Mouse (Mus musculus) heart, postnatal 0 days (tissue): Measurements from ENCODE around the gene Dzank1. TPM values are rescaled to one million over a fixed set of nuclear protein-coding genes. Genes with fewer than 3 reads are reported as not detected.

Experiments used
- ATAC-seq: fragments of 200-750 bp; cut with Nextera tagmentation; 2 replicates; pipeline ENCODE4 v1.8.0; 2017; ENCODE audit warnings: low read depth, moderate number of reproducible peaks, moderate library complexity; ENCODE audit not compliant: insufficient read depth
- DNase-seq: peaks from one replicate; pipeline ENCODE4 v3.0.0-alpha.2; 2016; ENCODE audit warnings: low spot score
- H3K27ac ChIP-seq: fragments of 300-500 bp; sonication (generic); 2 replicates; pipeline ENCODE4 v1.5.1; 2014; ENCODE audit warnings: low read depth, mild to moderate bottlenecking
- H3K27me3 ChIP-seq: fragments of 300-500 bp; sonication (generic); 2 replicates; pipeline ENCODE4 v1.6.1; 2014; ENCODE audit warnings: low read length, mixed read lengths; ENCODE audit not compliant: control insufficient read depth, insufficient read depth
- H3K36me3 ChIP-seq: fragments of 300-500 bp; sonication (generic); replicated peaks from 2 replicates; pipeline ENCODE4 v1.6.1; 2014; ENCODE audit warnings: low read length, mixed read lengths; ENCODE audit not compliant: control insufficient read depth, insufficient read depth
- H3K4me1 ChIP-seq: fragments of 300-500 bp; sonication (generic); 2 replicates; pipeline ENCODE4 v1.6.1; 2014; ENCODE audit warnings: antibody characterized with exemption; ENCODE audit not compliant: control insufficient read depth, insufficient read depth
- H3K4me2 ChIP-seq: fragments of 300-500 bp; sonication (generic); 2 replicates; pipeline ENCODE4 v1.6.1; 2014; ENCODE audit warnings: low read depth, mild to moderate bottlenecking, low read length, moderate library complexity
- H3K4me3 ChIP-seq: fragments of 300-500 bp; sonication (generic); 2 replicates; pipeline ENCODE4 v1.5.1; 2014; ENCODE audit warnings: low read depth, low read length
- H3K9ac ChIP-seq: fragments of 300-500 bp; sonication (generic); replicated peaks from 2 replicates; pipeline ENCODE4 v1.6.1; 2014; ENCODE audit warnings: low read depth, low read length, mixed read lengths
- H3K9me3 ChIP-seq: fragments of 300-500 bp; sonication (generic); replicated peaks from 2 replicates; pipeline ENCODE4 v1.6.1; 2016; ENCODE audit warnings: low read length; ENCODE audit not compliant: control insufficient read depth
- CTCF ChIP-seq: IDR thresholded peaks from 2 replicates; pipeline ENCODE4 v1.5.1; 2016; ENCODE audit warnings: antibody characterized with exemption, control low read depth, low read depth
- EP300 ChIP-seq: IDR thresholded peaks from 2 replicates; pipeline ENCODE4 v1.6.1; 2016; ENCODE audit warnings: antibody characterized with exemption, low read depth
- WGBS: fragments of 180-500 bp; shearing (Covaris S2); extraction: QIAGEN DNeasy Blood & Tissue Kit; methylation state at CpG from one replicate; pipeline ENCODE4 v1.1.7; 2014; 5-methylcytosine and 5-hydroxymethylcytosine counted together
- polyA plus RNA-seq: library from polyadenylated mRNA; unstranded; fragments of >200 nt; fragmentation: Nextera tagmentation; extraction: Ambion mirVana; gene quantifications from 2 replicates; pipeline ENCODE4 v1.2.1, GENCODE M21; 2015
- total RNA-seq: library from RNA; depleted of rRNA; stranded (reverse); fragments of >200 nt; gene quantifications from 2 replicates; pipeline ENCODE4 v1.2.3, GENCODE M21; 2014; ENCODE audit warnings: low replicate concordance

The Dzank1 gene
- total and polyA plus RNA-seq, 2 experiments from 2014 or later, result 0.79 TPM; not detected in 1

DNA sequence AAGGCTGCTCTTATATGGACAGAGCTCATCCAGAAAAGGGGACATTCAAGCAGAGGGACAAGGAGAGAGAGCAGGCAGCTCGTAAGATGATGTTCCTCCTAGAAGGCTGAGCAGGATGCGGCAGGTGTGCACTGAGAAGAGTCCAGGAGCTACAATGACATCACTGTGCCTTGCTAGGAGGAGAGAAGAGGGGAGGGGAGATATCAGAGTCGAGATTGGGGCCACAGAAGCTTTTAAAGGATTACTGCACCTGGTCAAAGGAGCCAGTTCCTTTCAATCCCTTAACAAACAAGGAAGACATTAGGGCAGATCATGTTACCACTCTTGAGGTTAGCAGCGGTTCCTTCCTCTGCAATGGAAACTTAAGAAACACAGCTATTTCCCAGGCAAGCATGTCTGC is 20.3 kb upstream of the Dzank1 start:
- Histone ChIP-seq H3K27ac (no peak overlapping the region), H3K4me2 (no peak overlapping the region), H3K4me3 (no peak overlapping the region), H3K36me3 (peaks cover 9% of the 10 kb centered on the region; the same call in 1 of the 2 replicates), H3K4me1 (peaks cover 23% of the 10 kb centered on the region; the same call in 1 of the 2 replicates), H3K27me3 (no peaks in the 10 kb centered on the region), H3K9ac (no peak overlapping the region), H3K9me3 (no peaks in the 10 kb centered on the region)
- no peak for ATAC-seq
- no peak for DNase-seq
- no peak for TF ChIP-seq CTCF
- no peak for TF ChIP-seq EP300
- WGBS, result 79% methylated on average over 4 of the region's 4 CpGs

DNA sequence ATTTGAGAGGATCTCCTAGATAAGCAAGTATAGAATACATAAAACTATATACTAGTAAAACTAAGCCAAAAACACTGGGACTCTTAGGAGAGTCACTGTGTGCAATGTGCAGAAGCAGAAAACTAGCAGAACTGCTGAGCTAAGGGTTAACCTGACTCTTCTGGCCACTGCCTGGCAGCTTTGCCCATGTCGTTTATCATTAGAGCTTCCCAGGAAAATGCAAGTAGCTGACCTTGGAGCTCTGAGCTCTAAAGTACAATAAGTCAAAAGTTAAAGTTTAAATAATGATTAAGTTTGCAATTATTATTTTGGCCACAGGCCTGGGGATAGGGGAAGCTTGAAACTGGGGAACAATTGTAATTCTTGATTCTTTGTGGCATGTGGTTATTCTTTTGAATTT is 18.3 kb upstream of the Dzank1 start:
- TF ChIP-seq CTCF (no peak), EP300 (no peak)
- no peak overlapping the region for H3K9ac ChIP-seq
- H3K4me2 ChIP-seq, result no peak overlapping the region
- peaks cover 23% of the 10 kb centered on the region; the same call in 1 of the 2 replicates for H3K4me1 ChIP-seq
- no peak overlapping the region for H3K4me3 ChIP-seq
- ATAC-seq, result no peak
- H3K27ac ChIP-seq, result peak overlapping the region; percentile 90
- whole genome bisulfite sequencing, result 13% methylated on average over 1 of the region's 1 CpGs
- H3K9me3 ChIP-seq, result no peaks in the 10 kb centered on the region
- DNase-seq, result no peak
- no peaks in the 10 kb centered on the region for H3K27me3 ChIP-seq
- H3K36me3 ChIP-seq, result peaks cover 16% of the 10 kb centered on the region

DNA sequence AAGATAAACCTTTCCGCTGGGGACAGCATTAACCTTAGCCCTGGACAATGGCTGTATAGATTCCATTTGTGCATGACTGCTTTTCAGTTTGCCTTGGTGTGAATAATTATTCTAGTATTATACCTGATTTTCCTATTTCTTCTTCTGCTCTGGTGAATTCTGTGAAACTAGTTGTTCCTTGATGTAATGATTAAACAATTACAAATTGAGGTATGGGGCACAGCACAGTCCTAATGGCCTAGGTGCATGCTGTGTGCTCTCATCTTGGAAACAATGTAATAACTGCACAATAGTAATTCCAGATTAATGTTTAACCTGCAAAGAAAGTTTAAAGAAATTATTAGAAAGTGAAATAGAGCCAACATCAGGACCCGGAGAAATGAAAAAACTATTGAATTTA is 17.8 kb upstream of the Dzank1 start:
- no peak for TF ChIP-seq EP300
- no peak for TF ChIP-seq CTCF
- H3K4me3 ChIP-seq, result no peak overlapping the region
- no peak for DNase-seq
- peaks cover 23% of the 10 kb centered on the region; the same call in 1 of the 2 replicates for H3K4me1 ChIP-seq
- no peaks in the 10 kb centered on the region for H3K9me3 ChIP-seq
- peak overlapping the region; percentile 90 for H3K27ac ChIP-seq
- no peak for ATAC-seq
- 46% methylated on average over 2 of the region's 2 CpGs for WGBS
- H3K36me3 ChIP-seq, result peaks cover 20% of the 10 kb centered on the region
- no peak overlapping the region for H3K4me2 ChIP-seq
- H3K9ac ChIP-seq, result no peak overlapping the region
- no peaks in the 10 kb centered on the region for H3K27me3 ChIP-seq

DNA sequence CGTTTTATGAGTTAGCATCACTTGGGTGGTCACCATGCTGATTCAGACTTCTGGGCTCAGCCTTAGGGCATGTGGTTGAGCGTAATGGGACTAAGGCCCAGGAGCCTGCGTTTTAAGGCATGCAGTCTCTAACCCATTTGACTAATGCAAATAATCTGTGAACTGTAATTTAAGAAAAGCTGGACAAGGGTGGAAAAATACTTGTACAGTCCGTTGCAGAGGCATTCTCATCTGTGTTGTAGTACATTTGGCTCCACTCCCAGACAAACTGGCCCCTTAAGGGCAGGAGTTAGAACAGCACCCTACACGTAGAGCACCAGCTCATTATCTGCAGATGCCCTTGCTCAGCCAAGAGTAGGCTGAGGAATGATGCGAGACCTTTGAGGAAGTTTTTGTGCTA is 17.4 kb upstream of the Dzank1 start:
- Histone ChIP-seq H3K9me3 (no peaks in the 10 kb centered on the region), H3K4me3 (no peak overlapping the region), H3K36me3 (peaks cover 24% of the 10 kb centered on the region), H3K4me2 (no peak overlapping the region), H3K27me3 (no peaks in the 10 kb centered on the region), H3K4me1 (peaks cover 20% of the 10 kb centered on the region; the same call in 1 of the 2 replicates), H3K27ac (peak overlapping the region; percentile 90), H3K9ac (no peak overlapping the region)
- WGBS, result 24% methylated on average over 6 of the region's 6 CpGs
- ATAC-seq, result peak; percentile 84
- peak; percentile 85 for DNase-seq
- TF ChIP-seq EP300, result no peak
- peak; percentile 17; the same call in 1 of the 2 replicates for TF ChIP-seq CTCF

DNA sequence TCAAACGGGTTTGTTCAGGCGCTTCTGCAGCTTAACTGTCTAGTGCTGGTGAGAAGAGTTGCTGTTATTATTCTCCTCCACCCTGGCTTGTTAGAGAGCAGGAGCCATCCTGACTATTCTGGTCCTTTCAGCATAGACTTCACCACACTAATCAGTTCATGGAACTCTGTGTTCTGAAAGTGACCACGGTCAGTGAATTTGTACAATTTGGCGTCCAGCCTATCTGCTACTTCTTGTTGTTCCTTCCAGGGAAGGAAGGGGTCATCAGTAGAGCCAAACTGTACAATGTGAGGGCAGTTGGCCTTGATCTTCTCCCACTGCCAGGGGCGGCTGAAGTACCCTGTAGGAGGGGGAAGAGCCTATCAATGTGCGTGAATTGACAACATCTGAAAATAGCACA is 16.5 kb upstream of the Dzank1 start:
- DNase-seq (peak; percentile 67), ATAC-seq (peak; percentile 77)
- Histone ChIP-seq H3K9me3 (no peaks in the 10 kb centered on the region), H3K9ac (no peak overlapping the region), H3K36me3 (peaks cover 34% of the 10 kb centered on the region), H3K4me3 (no peak overlapping the region), H3K4me1 (peaks cover 20% of the 10 kb centered on the region; the same call in 1 of the 2 replicates), H3K27me3 (no peaks in the 10 kb centered on the region), H3K27ac (peak overlapping the region; percentile 90), H3K4me2 (no peak overlapping the region)
- WGBS, result 34% methylated on average over 6 of the region's 6 CpGs
- no peak for TF ChIP-seq EP300
- no peak for TF ChIP-seq CTCF

DNA sequence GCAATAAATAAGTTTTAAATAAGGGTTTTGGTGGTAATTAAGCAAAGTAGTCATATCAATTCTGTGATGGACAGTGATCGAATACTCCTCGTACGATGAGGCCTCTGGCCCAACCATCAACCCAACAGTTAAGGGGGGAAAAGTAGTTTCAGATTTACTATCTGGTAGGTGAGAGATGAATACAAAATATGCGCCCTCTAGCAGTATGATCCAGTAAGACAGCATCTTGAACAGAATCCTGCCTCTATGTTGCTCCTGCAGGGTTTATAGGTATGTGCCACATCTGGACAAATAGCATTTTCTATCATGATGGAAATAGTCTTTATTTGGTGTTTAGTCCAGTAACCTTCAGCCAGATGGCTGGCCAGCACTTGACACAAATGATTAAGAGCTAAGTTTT is 14.0 kb upstream of the Dzank1 start:
- no peak overlapping the region for H3K4me2 ChIP-seq
- H3K27ac ChIP-seq, result no peak overlapping the region
- H3K27me3 ChIP-seq, result no peaks in the 10 kb centered on the region
- DNase-seq (no peak), ATAC-seq (no peak)
- no peak overlapping the region for H3K9ac ChIP-seq
- H3K36me3 ChIP-seq, result peaks cover 55% of the 10 kb centered on the region
- no peak overlapping the region for H3K4me3 ChIP-seq
- H3K4me1 ChIP-seq, result peaks cover 20% of the 10 kb centered on the region; the same call in 1 of the 2 replicates
- 88% methylated on average over 4 of the region's 4 CpGs for WGBS
- no peaks in the 10 kb centered on the region for H3K9me3 ChIP-seq
- no peak for TF ChIP-seq EP300
- TF ChIP-seq CTCF, result no peak; the same call in 1 of the 2 replicates
